Mouse (Mus musculus): Measurements from ENCODE around the gene Gm3893.
"Not testable (repeated sequence)": the region's sequence is repeated elsewhere in the genome, so short reads cannot be mapped to it uniquely, and the experiment has no call there.

DNA sequence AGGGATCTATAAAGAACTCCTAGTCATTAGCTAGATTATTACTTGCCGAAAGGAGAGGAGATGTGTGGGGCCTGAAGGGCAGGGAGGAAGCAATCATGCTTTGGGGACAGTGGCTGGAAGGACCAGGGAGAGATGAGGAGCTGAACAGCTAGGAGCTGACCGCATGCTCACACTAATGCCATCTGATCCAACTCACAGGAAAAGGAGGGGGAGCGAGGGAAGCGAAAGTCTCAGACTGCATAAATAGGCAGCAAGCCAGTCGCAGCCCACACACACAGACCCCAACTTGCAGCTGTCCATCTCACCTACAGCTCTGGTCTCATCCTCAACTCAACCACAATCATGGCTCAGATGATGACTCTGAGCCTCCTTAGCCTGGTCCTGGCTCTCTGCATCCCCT is 23.5 kb downstream of the Gm3893 start, which contains the start of gene Gm13304:
- not testable (repeated sequence) for TF ChIP-seq EP300, CTCF (IDR thresholded peaks at IDR 0.05)
